Mouse (Mus musculus): ENCODE data around the gene Agtr1a. TPM values are rescaled to one million over a fixed set of nuclear protein-coding genes. Genes with fewer than 3 reads are reported as not detected.
A peak's percentile ranks its signal among the peaks of the same experiment; 100 is the strongest.

Gene Agtr1a
- 15.0 and 16.3 TPM in 2 replicates for polyA plus RNA-seq (2015; fragmentation: Nextera tagmentation; extraction: Ambion mirVana)

DNA sequence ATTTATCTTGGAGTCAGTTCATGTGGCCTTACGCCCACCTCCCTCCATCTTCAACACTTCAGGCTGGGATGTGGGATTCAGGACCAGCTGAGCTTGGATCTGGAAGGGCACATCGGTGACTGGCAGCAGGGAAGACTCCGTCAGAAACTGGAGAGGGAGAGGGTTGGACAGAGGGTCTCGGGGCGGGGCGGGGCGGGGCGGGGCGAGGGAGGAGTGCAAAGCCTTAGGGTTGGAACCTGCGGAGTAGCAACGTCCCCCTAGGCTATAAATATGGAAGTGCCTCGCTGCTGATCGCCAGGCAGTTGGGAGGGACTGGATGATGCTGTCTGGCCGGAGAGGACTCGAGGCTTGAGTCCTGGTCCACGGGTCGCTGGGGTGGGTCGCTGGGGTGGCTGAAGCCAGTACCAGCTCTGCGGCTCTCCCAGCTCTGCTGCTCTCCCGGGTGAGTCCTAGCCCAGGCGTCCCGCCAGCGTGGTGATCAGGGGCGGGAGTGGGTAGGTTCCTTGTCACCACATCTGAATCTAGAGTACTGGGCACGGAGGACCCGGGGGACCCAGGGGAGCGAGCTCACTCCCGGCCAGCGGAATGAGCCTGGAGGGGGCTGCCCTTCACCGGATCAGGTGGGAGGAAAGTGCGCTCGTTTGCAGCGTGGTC lies at the start of gene Agtr1a:
TSS of gene Agtr1a (plus strand) at position 294 of the 654 bp plus-strand sequence.
- H3K27me3 ChIP-seq (ENCODE audit: insufficient read depth, low read length), result 0 out of 2 replicates have a peak, but pooled peaks cover 3% of the 10 kb centered on the region
- ATAC-seq (ENCODE audit: low FRiP score, low TSS enrichment), result peak; percentile 97
- H3K36me3 ChIP-seq (ENCODE audit: insufficient read depth, low read length), result no peaks in the 10 kb centered on the region
- whole genome bisulfite sequencing, result 1% methylated on average over 31 of the region's 33 CpGs
- H3K4me1 ChIP-seq (ENCODE audit: insufficient read depth, low read length), result peaks cover 11% of the 10 kb centered on the region; the same call in 1 of the 2 replicates
- H3K9me3 ChIP-seq (ENCODE audit: low read length), result no peaks in the 10 kb centered on the region
- H3K9ac ChIP-seq (replicated peaks; ENCODE audit: low read length), result peak within 1 kb of the TSS; percentile 66
- H3K27ac ChIP-seq (ENCODE audit: low read length), result no peak within 1 kb of the TSS
- peak within 1 kb of the TSS; percentile 73 for H3K4me2 ChIP-seq (replicated peaks; ENCODE audit: low read depth, low read length)
- peak within 1 kb of the TSS; percentile 56 for H3K4me3 ChIP-seq (ENCODE audit: low read length)

DNA sequence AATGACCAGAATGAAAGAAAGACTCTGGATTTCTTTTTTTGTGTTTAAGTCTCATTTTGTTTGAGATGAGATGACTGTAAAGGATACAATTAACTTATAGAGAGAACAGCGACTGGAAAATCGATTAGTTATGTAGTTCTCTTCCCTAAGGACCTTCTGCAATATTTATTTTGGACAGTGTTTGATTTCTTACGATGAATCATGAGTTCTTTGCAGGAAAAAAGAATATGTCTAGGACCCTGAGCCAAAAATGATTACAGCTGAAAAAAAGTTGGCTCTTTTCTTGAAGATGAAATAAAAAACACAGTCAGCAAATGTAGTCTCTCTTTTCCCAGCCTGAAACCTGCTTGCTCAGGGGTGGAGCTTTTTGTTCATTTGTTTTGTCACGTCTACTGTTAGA lies 26.0 kb upstream of the Agtr1a start:
- Histone ChIP-seq H3K9me3 (ENCODE audit: low read length) (no peaks in the 10 kb centered on the region), H3K36me3 (ENCODE audit: insufficient read depth, low read length) (no peaks in the 10 kb centered on the region), H3K4me2 (replicated peaks; ENCODE audit: low read depth, low read length) (no peak overlapping the region), H3K27me3 (ENCODE audit: insufficient read depth, low read length) (no peaks in the 10 kb centered on the region), H3K4me1 (ENCODE audit: insufficient read depth, low read length) (no peaks in the 10 kb centered on the region), H3K27ac (ENCODE audit: low read length) (no peak overlapping the region), H3K4me3 (ENCODE audit: low read length) (no peak overlapping the region), H3K9ac (replicated peaks; ENCODE audit: low read length) (no peak overlapping the region)
- 73% methylated on average over 4 of the region's 4 CpGs for WGBS
- ATAC-seq (ENCODE audit: low FRiP score, low TSS enrichment), result no peak

DNA sequence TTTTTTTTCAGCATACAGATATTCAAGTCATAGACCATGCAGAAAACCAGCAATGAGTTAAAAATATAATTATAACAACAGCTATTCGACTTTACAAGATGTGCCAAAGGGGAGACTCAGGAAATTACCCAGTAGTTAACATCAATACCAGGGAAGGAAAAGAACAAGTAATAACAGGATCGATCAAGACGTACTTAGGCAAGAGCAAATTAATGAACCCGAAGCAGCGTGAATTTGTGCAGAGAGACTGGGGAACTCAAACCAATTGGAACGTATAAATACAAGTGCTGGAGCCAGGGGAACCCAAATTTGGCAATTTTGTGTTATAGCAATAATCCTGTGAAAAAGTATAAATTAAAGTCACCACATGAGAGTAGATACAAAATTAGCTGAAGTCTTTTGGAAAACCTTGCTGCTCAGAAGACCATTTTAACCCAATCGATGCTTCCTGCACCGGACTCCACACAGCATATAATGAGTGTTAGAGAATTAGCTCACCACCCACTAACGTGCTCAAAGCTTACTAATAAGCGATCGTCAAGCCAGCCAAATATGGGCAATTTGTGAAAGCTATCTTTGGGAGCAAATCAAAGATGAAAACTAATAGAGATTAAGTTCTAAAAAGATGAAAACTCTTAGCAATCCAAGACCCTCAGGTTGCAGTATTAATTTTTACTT lies 11.4 kb upstream of the Agtr1a start:
- H3K27ac ChIP-seq (ENCODE audit: low read length), result no peak overlapping the region
- no peak overlapping the region for H3K4me3 ChIP-seq (ENCODE audit: low read length)
- H3K27me3 ChIP-seq (ENCODE audit: insufficient read depth, low read length), result no peaks in the 10 kb centered on the region
- no peak for ATAC-seq (ENCODE audit: low FRiP score, low TSS enrichment)
- no peaks in the 10 kb centered on the region for H3K36me3 ChIP-seq (ENCODE audit: insufficient read depth, low read length)
- H3K4me2 ChIP-seq (replicated peaks; ENCODE audit: low read depth, low read length), result no peak overlapping the region
- H3K9me3 ChIP-seq (ENCODE audit: low read length), result no peaks in the 10 kb centered on the region
- WGBS, result 83% methylated on average over 11 of the region's 11 CpGs
- H3K4me1 ChIP-seq (ENCODE audit: insufficient read depth, low read length), result no peaks in the 10 kb centered on the region
- H3K9ac ChIP-seq (replicated peaks; ENCODE audit: low read length), result no peak overlapping the region

DNA sequence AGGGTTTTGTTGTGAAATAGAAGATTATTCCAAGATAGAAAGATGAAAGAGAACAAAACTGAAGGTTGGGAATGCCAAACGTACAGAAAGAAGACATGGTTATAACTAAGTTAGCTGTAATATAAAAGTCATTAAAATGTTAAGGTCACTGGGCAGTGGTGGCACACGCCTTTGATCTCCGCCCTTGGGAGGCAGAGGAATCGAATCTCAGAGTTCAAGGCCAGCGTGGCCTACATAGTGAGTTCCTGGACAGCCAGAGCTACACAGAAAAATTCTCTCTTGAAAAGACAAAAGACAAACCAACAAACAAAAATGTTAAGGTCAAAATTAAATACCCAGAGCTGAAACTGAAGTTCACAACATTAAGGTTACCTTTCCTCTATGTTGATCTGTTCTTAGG lies 5.2 kb upstream of the Agtr1a start:
- 63% methylated on average over 5 of the region's 5 CpGs for WGBS

DNA sequence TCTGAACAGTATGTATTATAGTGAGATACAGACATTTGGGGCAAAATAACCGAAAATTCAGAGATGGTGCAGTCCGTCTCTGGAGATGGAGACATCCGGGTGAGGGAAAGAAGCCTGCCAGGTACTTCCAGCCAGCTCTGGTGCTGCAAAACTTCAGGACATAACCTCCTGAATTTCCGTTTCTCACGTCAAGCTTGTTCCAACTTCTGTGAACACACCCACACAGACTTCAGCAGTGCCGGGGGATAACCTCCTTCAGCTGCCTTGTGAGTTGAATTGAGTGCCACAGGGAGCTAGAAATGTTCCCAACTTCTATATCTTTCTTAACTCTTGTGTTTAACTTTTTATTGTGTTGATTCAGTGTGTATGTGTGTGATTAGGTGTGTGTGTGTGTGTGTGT lies 4.4 kb upstream of the Agtr1a start:
- WGBS, result 77% methylated on average over 6 of the region's 6 CpGs
- ATAC-seq (ENCODE audit: low FRiP score, low TSS enrichment), result no peak

More for the DNA sequence above, 5.2 kb upstream of the Agtr1a start:
- H3K4me2 ChIP-seq (replicated peaks; ENCODE audit: low read depth, low read length), result no peak overlapping the region
- ATAC-seq (ENCODE audit: low FRiP score, low TSS enrichment), result no peak
- H3K27me3 ChIP-seq (ENCODE audit: insufficient read depth, low read length), result no peaks in the 10 kb centered on the region
- no peak overlapping the region for H3K4me3 ChIP-seq (ENCODE audit: low read length)
- no peaks in the 10 kb centered on the region for H3K36me3 ChIP-seq (ENCODE audit: insufficient read depth, low read length)
- H3K9me3 ChIP-seq (ENCODE audit: low read length), result no peaks in the 10 kb centered on the region
- 0 out of 2 replicates have a peak, but pooled peaks cover 2% of the 10 kb centered on the region for H3K4me1 ChIP-seq (ENCODE audit: insufficient read depth, low read length)
- no peak overlapping the region for H3K9ac ChIP-seq (replicated peaks; ENCODE audit: low read length)
- H3K27ac ChIP-seq (ENCODE audit: low read length), result no peak overlapping the region

DNA sequence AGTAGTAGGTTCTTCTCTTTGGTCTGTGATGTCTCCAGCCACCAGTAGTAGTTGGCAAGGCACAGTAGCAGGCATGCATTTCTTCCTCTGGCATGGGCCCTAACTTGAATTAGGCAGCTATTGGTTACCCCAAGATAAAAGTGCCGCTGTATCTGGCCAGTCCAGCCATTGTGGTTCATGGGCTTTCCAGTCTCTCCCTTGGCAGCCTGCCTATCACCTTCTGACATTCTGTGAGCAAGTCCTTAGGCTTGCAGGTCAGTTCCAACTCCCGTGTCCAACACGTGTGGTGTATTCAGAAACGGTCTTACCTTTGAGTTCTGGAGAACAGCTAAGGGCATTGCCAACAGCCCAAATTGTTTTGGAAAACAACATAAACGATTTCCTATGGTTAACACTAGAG lies 3.7 kb upstream of the Agtr1a start:
- Histone ChIP-seq H3K9me3 (ENCODE audit: low read length) (no peaks in the 10 kb centered on the region), H3K27ac (ENCODE audit: low read length) (no peak overlapping the region), H3K36me3 (ENCODE audit: insufficient read depth, low read length) (no peaks in the 10 kb centered on the region), H3K4me3 (ENCODE audit: low read length) (no peak overlapping the region), H3K4me1 (ENCODE audit: insufficient read depth, low read length) (0 out of 2 replicates have a peak, but pooled peaks cover 2% of the 10 kb centered on the region), H3K4me2 (replicated peaks; ENCODE audit: low read depth, low read length) (no peak overlapping the region), H3K27me3 (ENCODE audit: insufficient read depth, low read length) (0 out of 2 replicates have a peak, but pooled peaks cover 3% of the 10 kb centered on the region), H3K9ac (replicated peaks; ENCODE audit: low read length) (no peak overlapping the region)
- no peak for ATAC-seq (ENCODE audit: low FRiP score, low TSS enrichment)
- 73% methylated on average over 5 of the region's 5 CpGs for WGBS

More for the DNA sequence above, 4.4 kb upstream of the Agtr1a start:
- H3K9ac ChIP-seq (replicated peaks; ENCODE audit: low read length), result no peak overlapping the region
- H3K4me3 ChIP-seq (ENCODE audit: low read length), result no peak overlapping the region
- 0 out of 2 replicates have a peak, but pooled peaks cover 2% of the 10 kb centered on the region for H3K4me1 ChIP-seq (ENCODE audit: insufficient read depth, low read length)
- no peaks in the 10 kb centered on the region for H3K9me3 ChIP-seq (ENCODE audit: low read length)
- H3K4me2 ChIP-seq (replicated peaks; ENCODE audit: low read depth, low read length), result no peak overlapping the region
- no peaks in the 10 kb centered on the region for H3K27me3 ChIP-seq (ENCODE audit: insufficient read depth, low read length)
- no peaks in the 10 kb centered on the region for H3K36me3 ChIP-seq (ENCODE audit: insufficient read depth, low read length)
- no peak overlapping the region for H3K27ac ChIP-seq (ENCODE audit: low read length)

DNA sequence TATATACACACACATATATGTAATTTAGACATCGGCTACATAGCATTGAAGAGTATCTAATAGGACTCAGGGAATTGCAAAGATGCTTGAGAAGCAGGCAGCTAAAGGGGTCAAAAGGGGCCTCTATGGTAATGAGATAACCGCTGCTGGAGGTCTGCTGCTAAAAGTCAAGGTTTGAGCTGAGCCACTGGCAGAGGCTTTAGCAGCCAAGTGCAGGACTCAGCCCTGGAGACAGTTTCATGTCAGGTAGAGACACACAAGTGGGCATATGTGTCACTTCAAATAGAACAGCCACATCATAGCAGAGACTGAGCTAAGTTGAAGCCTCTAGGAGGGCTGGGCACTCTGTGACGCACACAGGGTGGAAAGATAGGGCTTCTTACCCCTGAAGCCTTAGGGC lies 1.6 kb upstream of the Agtr1a start:
- 0 out of 2 replicates have a peak, but pooled peaks cover 3% of the 10 kb centered on the region for H3K27me3 ChIP-seq (ENCODE audit: insufficient read depth, low read length)
- no peak overlapping the region for H3K4me3 ChIP-seq (ENCODE audit: low read length)
- H3K9me3 ChIP-seq (ENCODE audit: low read length), result no peaks in the 10 kb centered on the region
- H3K4me1 ChIP-seq (ENCODE audit: insufficient read depth, low read length), result peaks cover 10% of the 10 kb centered on the region; the same call in 1 of the 2 replicates
- no peaks in the 10 kb centered on the region for H3K36me3 ChIP-seq (ENCODE audit: insufficient read depth, low read length)
- WGBS, result 72% methylated on average over 3 of the region's 3 CpGs
- no peak overlapping the region for H3K9ac ChIP-seq (replicated peaks; ENCODE audit: low read length)
- H3K4me2 ChIP-seq (replicated peaks; ENCODE audit: low read depth, low read length), result no peak overlapping the region
- no peak for ATAC-seq (ENCODE audit: low FRiP score, low TSS enrichment)
- H3K27ac ChIP-seq (ENCODE audit: low read length), result no peak overlapping the region

DNA sequence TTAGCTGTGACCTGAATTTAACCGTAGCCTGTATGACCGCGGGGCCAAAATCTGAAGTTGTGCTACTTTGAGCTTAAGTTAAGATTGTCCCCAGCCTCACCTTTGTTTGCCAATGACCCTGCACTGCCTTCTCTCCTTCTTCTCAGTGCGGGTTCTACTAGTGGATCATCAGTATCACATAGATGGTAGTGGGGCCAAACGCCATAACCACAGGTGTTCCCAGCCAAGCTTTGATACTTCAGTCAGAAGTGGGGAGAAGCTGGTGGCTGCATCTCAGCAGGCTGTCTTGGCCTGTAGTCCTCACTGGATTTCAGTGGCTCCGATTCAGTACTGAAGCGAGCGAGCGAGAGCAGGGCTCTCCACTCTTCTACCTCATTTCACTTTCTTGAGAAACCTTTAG lies 672 bp downstream of the Agtr1a start:
- peaks cover 11% of the 10 kb centered on the region; the same call in 1 of the 2 replicates for H3K4me1 ChIP-seq (ENCODE audit: insufficient read depth, low read length)
- WGBS, result 33% methylated on average over 9 of the region's 9 CpGs
- no peak for ATAC-seq (ENCODE audit: low FRiP score, low TSS enrichment)
- H3K9ac ChIP-seq (replicated peaks; ENCODE audit: low read length), result peak overlapping the region; percentile 66
- no peaks in the 10 kb centered on the region for H3K9me3 ChIP-seq (ENCODE audit: low read length)
- peak overlapping the region; percentile 56 for H3K4me3 ChIP-seq (ENCODE audit: low read length)
- H3K27me3 ChIP-seq (ENCODE audit: insufficient read depth, low read length), result 0 out of 2 replicates have a peak, but pooled peaks cover 3% of the 10 kb centered on the region
- H3K27ac ChIP-seq (ENCODE audit: low read length), result no peak overlapping the region
- peak overlapping the region; percentile 73 for H3K4me2 ChIP-seq (replicated peaks; ENCODE audit: low read depth, low read length)
- no peaks in the 10 kb centered on the region for H3K36me3 ChIP-seq (ENCODE audit: insufficient read depth, low read length)

DNA sequence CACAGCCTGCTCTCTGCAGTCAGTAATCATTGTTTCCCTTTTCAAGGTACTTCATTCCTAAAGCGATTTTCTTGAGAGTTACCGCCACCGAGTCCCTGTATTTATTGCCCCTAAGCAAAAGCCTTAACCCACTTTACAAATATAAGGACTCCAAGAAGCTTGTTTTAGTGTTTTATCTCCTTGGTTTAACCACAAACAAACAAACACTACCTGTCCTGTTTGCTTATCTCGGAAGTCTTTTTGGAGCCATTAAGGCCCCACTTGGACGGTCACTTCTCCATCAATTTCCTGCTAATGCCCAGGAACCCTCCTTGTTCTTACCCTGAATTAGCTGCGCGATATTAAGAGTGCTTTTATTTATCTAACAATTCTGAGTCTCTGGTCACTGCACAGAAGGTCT lies 1.4 kb downstream of the Agtr1a start:
- no peak for ATAC-seq (ENCODE audit: low FRiP score, low TSS enrichment)
- 75% methylated on average over 7 of the region's 7 CpGs for WGBS
- no peaks in the 10 kb centered on the region for H3K9me3 ChIP-seq (ENCODE audit: low read length)
- H3K4me2 ChIP-seq (replicated peaks; ENCODE audit: low read depth, low read length), result peak overlapping the region; percentile 73; the same call in 1 of the 2 replicates
- H3K9ac ChIP-seq (replicated peaks; ENCODE audit: low read length), result no peak overlapping the region
- H3K27ac ChIP-seq (ENCODE audit: low read length), result no peak overlapping the region
- H3K4me3 ChIP-seq (ENCODE audit: low read length), result no peak overlapping the region
- peaks cover 11% of the 10 kb centered on the region; the same call in 1 of the 2 replicates for H3K4me1 ChIP-seq (ENCODE audit: insufficient read depth, low read length)
- H3K36me3 ChIP-seq (ENCODE audit: insufficient read depth, low read length), result no peaks in the 10 kb centered on the region
- 0 out of 2 replicates have a peak, but pooled peaks cover 3% of the 10 kb centered on the region for H3K27me3 ChIP-seq (ENCODE audit: insufficient read depth, low read length)

All from kidney, embryonic 16.5 days (tissue).